Mouse (Mus musculus): ENCODE data around the gene Wdr76.
"Not testable (repeated sequence)": the region's sequence is repeated elsewhere in the genome, so short reads cannot be mapped to it uniquely, and the experiment has no call there.

GRCm38 (mm10) chr2:121484403-121484802 lies 22.1 kb upstream of the Wdr76 start:
- not testable (repeated sequence) for TF ChIP-seq POLR2A (IDR thresholded peaks at IDR 0.05; ENCODE audit: insufficient read length, low read depth); E2F4 (IDR thresholded peaks at IDR 0.05; ENCODE audit: insufficient read depth); CEBPB (IDR thresholded peaks at IDR 0.05; ENCODE audit: insufficient read depth, poor library complexity, severe bottlenecking); MAX (IDR thresholded peaks at IDR 0.05; ENCODE audit: low read depth); TCF12 (IDR thresholded peaks at IDR 0.05; ENCODE audit: insufficient read depth, poor library complexity, severe bottlenecking); POLR2AphosphoS2 (IDR thresholded peaks at IDR 0.05; ENCODE audit: insufficient read length, low read depth)
